Mouse (Mus musculus) spleen, adult 2 months (tissue): ENCODE results near the gene Itpr3. TPM values are rescaled to one million over a fixed set of nuclear protein-coding genes. Genes with fewer than 3 reads are reported as not detected.

ENCODE experiments used
- DNase-seq, 2 experiments: peaks; one replicate each; pipeline versions ENCODE4 v3.0.0 to v3.0.0-alpha.2; 2012 to 2021; ENCODE audit warnings: low spot score in 2 of 2, low read depth in 1 of 2
- H3K27ac ChIP-seq: fragments of 200-500 bp; 2 replicates; pipeline ENCODE4 v1.5.1; 2012; ENCODE audit warnings: low read length, inconsistent platforms; ENCODE audit not compliant: insufficient read depth
- H3K27me3 ChIP-seq: fragments of 200-500 bp; 2 replicates; pipeline ENCODE4 v1.6.1; 2012; ENCODE audit warnings: mild to moderate bottlenecking, moderate library complexity, low read length, inconsistent platforms; ENCODE audit not compliant: control insufficient read depth, insufficient read depth
- H3K36me3 ChIP-seq: fragments of 200-500 bp; 2 replicates; pipeline ENCODE4 v1.6.1; 2012; ENCODE audit warnings: mild to moderate bottlenecking, low read length, inconsistent platforms; ENCODE audit not compliant: control insufficient read depth, insufficient read depth
- H3K4me1 ChIP-seq: fragments of 200-500 bp; 2 replicates; pipeline ENCODE4 v1.6.1; 2011; ENCODE audit warnings: inconsistent platforms; ENCODE audit not compliant: control insufficient read depth, insufficient read depth, insufficient read length
- H3K4me3 ChIP-seq: fragments of 200-500 bp; 2 replicates; pipeline ENCODE4 v1.5.1; 2011; ENCODE audit warnings: mild to moderate bottlenecking, inconsistent platforms; ENCODE audit not compliant: insufficient read depth, insufficient read length; ENCODE audit errors: extremely low read depth
- CTCF ChIP-seq: fragments of 200-500 bp; IDR thresholded peaks from 2 replicates; pipeline ENCODE4 v1.5.1; 2011; ENCODE audit warnings: mild to moderate bottlenecking, inconsistent platforms; ENCODE audit not compliant: insufficient read depth, insufficient read length, insufficient replicate concordance; ENCODE audit errors: extremely low read depth
- POLR2A ChIP-seq: fragments of 200-500 bp; IDR thresholded peaks from 2 replicates; pipeline ENCODE4 v1.6.1; 2011; ENCODE audit warnings: low read depth, low read length, inconsistent platforms
- WGBS: fragments of 180-500 bp; shearing (Covaris S2); methylation state at CpG from one replicate; pipeline ENCODE4 v1.1.7; 2018; 5-methylcytosine and 5-hydroxymethylcytosine counted together
- polyA plus RNA-seq: library from polyadenylated mRNA; depleted of rRNA; stranded (reverse); fragments of >200 nt; gene quantifications from 2 replicates; pipeline ENCODE4 v1.2.3, GENCODE M21; 2012; rRNA removed

The Itpr3 gene
- 50.9 and 61.4 TPM in 2 replicates for polyA plus RNA-seq

DNA sequence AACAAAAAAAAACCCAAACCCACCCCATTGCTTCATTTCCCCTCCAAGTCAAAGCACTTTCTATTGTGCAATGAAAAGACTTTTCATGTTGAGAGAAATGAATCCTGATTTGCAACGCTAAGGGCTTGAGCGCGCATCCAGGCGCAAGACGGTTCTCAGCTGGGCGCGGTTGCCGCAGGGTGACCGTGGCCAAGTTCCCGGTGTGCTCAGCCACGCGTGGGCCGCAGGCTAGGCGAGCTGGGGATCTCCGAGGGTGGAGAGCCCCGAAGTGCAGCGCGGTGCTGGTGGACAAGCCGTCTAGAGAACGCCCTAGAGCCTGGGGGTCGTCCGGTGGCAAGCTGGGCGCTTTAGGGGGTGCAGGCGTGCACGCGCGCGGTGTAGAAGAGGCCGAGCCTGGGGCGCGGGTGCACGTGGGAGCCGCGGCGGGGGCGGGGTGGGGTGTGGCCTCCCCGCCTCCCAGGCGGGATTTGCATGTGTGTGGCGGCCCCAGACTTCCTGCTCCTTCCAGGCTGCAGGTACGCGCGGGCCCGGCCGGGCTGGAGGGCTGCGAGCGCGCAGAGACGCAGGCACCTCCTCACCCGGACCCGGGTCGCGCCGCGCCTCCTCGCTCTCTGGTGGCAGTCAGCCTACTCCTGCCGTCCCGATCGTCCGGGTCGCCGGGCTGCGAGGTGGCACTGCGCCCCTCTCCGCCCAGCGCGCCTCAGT, at the start of gene Itpr3:
TSS of gene Itpr3 (plus strand) at position 493 of the 705 bp plus-strand sequence.
- peak; percentile 52 to 89 for DNase-seq
- Histone ChIP-seq H3K36me3 (no peaks in the 10 kb centered on the region), H3K4me1 (peaks cover 29% of the 10 kb centered on the region; the same call in 1 of the 2 replicates), H3K27me3 (no peaks in the 10 kb centered on the region), H3K27ac (peak within 1 kb of the TSS; percentile 93), H3K4me3 (peak within 1 kb of the TSS; percentile 66)
- no peak for TF ChIP-seq CTCF
- TF ChIP-seq POLR2A, result peak; percentile 85
- WGBS, result under 1% methylated on average over 58 of the region's 66 CpGs

DNA sequence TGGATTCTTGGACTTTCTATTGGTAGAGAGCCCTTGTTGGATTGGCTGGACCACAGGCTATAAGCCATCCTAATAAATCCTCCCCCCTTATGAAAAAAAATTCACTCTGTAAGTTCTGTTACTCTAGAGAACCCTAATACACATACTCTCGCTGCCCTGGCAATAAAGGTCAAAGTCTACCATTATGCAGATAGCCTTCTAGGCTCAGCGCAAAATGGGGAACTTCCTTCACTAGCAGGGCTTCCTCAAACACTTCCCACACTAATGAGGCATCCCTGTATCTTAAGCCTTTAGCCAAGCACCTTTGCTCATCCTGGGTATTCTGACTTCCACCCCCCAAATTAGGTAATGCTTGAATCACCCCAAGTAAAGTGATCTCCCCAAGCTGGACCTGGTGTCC, 48.8 kb upstream of the Itpr3 start:
- Histone ChIP-seq H3K4me3 (no peak overlapping the region), H3K27me3 (no peaks in the 10 kb centered on the region), H3K4me1 (peaks cover 14% of the 10 kb centered on the region; the same call in 1 of the 2 replicates), H3K36me3 (no peaks in the 10 kb centered on the region), H3K27ac (no peak overlapping the region)
- WGBS, result 52% methylated on average over 2 of the region's 2 CpGs
- no peak for TF ChIP-seq CTCF
- TF ChIP-seq POLR2A, result no peak
- DNase-seq, result no peak

DNA sequence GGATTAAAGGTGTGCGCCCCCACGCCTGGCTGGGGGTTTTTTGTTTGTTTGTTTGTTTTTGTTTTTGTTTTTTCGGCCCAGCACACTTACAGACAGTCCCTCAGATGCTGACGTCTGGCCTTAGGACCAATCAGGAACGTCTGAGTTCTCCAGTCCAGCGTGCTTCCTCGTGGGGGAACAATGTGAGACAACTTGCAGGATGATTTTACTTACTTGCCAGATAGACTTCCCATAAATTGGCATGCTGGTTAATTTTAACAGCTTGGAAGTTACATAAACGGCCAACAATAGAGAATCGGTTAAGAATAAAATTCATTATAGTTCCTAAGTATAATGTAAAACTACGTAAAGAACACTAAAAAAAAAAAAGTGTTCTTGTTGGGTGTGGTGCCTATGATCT, 45.9 kb upstream of the Itpr3 start:
- TF ChIP-seq POLR2A (no peak), CTCF (no peak)
- no peak overlapping the region for H3K4me3 ChIP-seq
- H3K27ac ChIP-seq, result no peak overlapping the region
- WGBS, result 90% methylated on average over 10 of the region's 10 CpGs
- peaks cover 14% of the 10 kb centered on the region; the same call in 1 of the 2 replicates for H3K4me1 ChIP-seq
- H3K36me3 ChIP-seq, result no peaks in the 10 kb centered on the region
- DNase-seq, result no peak
- no peaks in the 10 kb centered on the region for H3K27me3 ChIP-seq

DNA sequence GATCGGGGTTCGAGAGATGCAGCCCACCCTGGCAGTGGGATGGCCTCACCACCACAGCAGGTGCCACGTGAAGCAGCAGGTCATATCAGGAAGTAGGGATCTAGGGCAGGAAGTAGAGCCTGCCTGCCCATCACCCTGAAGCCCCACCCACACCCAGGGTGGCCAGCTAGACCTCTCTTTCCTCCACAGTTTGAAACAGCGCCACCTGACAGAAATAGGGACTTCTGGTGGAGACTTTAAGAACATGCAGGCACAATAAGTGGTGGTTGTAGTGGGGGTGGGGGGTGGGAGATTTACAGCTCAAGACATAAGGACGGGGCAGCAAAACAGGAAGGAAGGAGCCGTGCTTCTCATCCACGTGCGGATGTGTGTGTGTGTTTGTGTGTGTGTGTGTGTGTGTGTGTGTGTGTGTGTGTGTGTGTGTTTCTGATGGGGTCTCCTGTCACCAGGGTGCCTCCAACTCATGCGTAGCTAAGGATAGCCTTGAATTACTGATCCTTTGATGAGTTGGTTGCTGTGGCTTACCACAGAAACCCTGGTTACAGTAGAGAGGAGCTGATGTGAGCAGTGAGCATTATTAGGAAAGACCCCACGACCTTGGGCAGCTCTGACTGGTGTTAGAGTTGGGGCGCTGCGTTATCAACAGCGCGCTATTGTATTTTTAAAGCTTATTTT, 45.0 kb upstream of the Itpr3 start:
- Histone ChIP-seq H3K27ac (no peak overlapping the region), H3K36me3 (no peaks in the 10 kb centered on the region), H3K27me3 (no peaks in the 10 kb centered on the region), H3K4me1 (peaks cover 14% of the 10 kb centered on the region; the same call in 1 of the 2 replicates), H3K4me3 (peak overlapping the region; percentile 35; the same call in 1 of the 2 replicates)
- WGBS, result 16% methylated on average over 14 of the region's 14 CpGs
- peak; percentile 69 to 71 for DNase-seq
- no peak for TF ChIP-seq CTCF
- TF ChIP-seq POLR2A, result no peak

DNA sequence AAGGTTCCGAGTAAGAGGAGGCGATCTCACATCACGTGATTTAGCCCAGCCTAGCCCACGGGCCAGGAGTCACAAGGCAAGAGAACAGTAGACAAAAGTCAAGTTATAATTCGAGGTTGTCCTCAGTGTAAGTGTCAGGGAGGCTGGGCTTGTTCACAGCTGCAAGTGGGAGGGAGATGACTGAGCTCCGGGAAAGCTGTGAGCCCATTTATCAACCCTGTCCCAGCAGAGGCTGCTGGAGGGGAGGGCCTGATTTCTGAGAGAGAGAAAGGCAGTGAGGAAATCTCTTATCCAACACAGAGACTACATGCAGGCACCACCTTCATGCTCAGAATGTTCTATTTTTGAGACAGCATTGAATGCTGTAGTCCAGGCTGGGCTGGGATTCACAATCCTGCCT, 44.2 kb upstream of the Itpr3 start:
- Histone ChIP-seq H3K27ac (no peak overlapping the region), H3K27me3 (no peaks in the 10 kb centered on the region), H3K4me1 (peaks cover 14% of the 10 kb centered on the region; the same call in 1 of the 2 replicates), H3K36me3 (no peaks in the 10 kb centered on the region), H3K4me3 (no peak overlapping the region)
- DNase-seq, result no peak
- TF ChIP-seq CTCF (no peak), POLR2A (no peak)
- WGBS, result 17% methylated on average over 6 of the region's 6 CpGs

DNA sequence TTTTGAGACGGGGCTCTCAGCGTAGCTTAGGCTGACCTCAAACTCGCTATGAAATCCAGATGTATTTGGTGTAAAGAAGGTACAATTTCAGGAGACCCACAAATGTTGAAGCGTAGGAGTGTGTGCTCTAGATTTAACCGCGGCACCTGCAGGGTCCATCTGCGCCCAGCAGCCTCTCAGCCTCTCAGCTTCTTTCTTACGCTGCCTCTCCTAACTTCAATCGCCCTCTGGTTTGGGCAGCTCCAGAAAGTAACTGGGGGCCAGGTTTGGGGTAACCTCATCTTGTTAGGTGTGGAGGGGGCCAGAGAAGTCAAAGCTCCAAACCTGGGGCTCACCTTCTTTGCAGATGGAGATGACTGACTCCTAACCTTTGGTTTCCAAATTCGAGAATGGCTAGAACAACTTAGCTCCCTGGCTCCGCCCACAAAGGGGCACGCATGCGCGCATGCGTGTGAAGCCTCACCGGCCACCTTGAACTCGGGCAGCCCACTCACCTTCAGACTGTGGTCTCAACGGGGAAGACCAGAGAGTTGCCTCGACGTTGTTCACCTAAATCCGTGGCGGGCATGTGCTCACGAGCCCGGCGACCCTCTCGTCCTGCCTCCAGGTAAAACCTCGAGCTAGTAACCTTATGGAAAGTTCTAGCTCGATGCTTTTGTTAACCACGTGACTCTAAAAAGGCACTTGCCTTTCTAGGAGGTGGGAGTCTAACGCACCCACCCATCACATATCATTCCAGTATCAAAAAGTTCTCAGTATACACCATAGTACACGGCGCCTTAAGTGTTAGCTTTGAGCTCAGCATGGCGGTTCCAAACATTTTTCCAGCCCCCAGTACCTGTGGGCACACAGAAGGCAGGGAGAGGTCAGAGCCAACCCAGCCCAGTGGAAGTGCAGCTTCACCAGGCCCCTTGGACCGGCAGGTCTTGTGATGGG, 39.3 kb upstream of the Itpr3 start:
- H3K4me3 ChIP-seq, result peak overlapping the region; percentile 65
- 5% methylated on average over 34 of the region's 34 CpGs for WGBS
- peaks cover 28% of the 10 kb centered on the region for H3K36me3 ChIP-seq
- no peaks in the 10 kb centered on the region for H3K27me3 ChIP-seq
- H3K27ac ChIP-seq, result peak overlapping the region; percentile 11; the same call in 1 of the 2 replicates
- peaks cover 3% of the 10 kb centered on the region; the same call in 1 of the 2 replicates for H3K4me1 ChIP-seq
- DNase-seq, result peak; percentile 73 to 85
- TF ChIP-seq POLR2A, result no peak
- no peak for TF ChIP-seq CTCF
